Mouse (Mus musculus) megakaryocyte, embryonic 14.5 days (primary cell): ENCODE data around the gene Gm10721.
"Not testable (repeated sequence)": the region's sequence is repeated elsewhere in the genome, so short reads cannot be mapped to it uniquely, and the experiment has no call there.

ENCODE experiments used
- FLI1 ChIP-seq: IDR thresholded peaks from 2 replicates; pipeline ENCODE4 v1.6.1; 2012; ENCODE audit warnings: low read length, inconsistent platforms, mixed read lengths
- GATA1 ChIP-seq: IDR thresholded peaks from 3 replicates; pipeline ENCODE4 v1.6.1; 2012; ENCODE audit warnings: mixed read lengths, low read length, inconsistent platforms, borderline replicate concordance

DNA sequence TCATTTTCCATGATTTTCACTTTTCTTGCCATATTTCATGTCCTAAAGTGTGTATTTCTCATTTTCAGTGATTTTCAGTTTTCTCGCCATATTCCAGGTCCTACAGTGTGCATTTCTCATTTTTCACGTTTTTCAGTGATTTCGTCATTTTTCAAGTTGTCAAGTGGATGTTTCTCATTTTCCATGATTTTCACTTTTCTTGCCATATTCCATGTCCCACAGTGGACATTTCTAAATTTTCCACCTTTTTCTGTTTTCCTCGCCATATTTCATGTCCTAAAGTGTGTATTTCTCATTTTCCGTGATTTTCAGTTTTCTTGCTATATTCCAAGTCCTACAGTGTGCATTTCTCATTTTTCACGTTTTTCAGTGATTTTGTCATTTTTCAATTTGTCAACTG is 3.0 kb downstream of the Gm10721 start:
- TF ChIP-seq FLI1, GATA1: not testable (repeated sequence)
